Mouse (Mus musculus) kidney, adult 2 months (tissue): ENCODE results near the gene Gpc3. TPM values are rescaled to one million over a fixed set of nuclear protein-coding genes. Genes with fewer than 3 reads are reported as not detected.

Experiments used
- DNase-seq: peaks from one replicate; pipeline ENCODE4 v3.0.0; 2021
- H3K27ac ChIP-seq: fragments of 200-500 bp; 2 replicates; pipeline ENCODE4 v1.5.1; 2012; ENCODE audit warnings: low read depth, low read length, control low read depth, inconsistent platforms; ENCODE audit not compliant: insufficient read depth
- H3K27me3 ChIP-seq: fragments of 200-500 bp; replicated peaks from 2 replicates; pipeline ENCODE4 v1.6.1; 2012; ENCODE audit warnings: mild to moderate bottlenecking, moderate library complexity, low read length, inconsistent platforms; ENCODE audit not compliant: control insufficient read depth, insufficient read depth
- H3K36me3 ChIP-seq: fragments of 200-500 bp; 2 replicates; pipeline ENCODE4 v1.6.1; 2012; ENCODE audit warnings: mild to moderate bottlenecking, moderate library complexity, low read length, inconsistent platforms; ENCODE audit not compliant: control insufficient read depth, insufficient read depth
- H3K4me1 ChIP-seq: fragments of 200-500 bp; 2 replicates; pipeline ENCODE4 v1.6.1; 2011; ENCODE audit warnings: low read length; ENCODE audit not compliant: control insufficient read depth, insufficient read depth
- H3K4me3 ChIP-seq: fragments of 200-500 bp; 2 replicates; pipeline ENCODE4 v1.5.1; 2011; ENCODE audit warnings: mild to moderate bottlenecking, low read depth, low read length, control low read depth; ENCODE audit not compliant: insufficient read depth
- CTCF ChIP-seq: fragments of 200-500 bp; conservative IDR thresholded peaks from 2 replicates; pipeline ENCODE4 v1.5.1; 2011; ENCODE audit warnings: low read depth, mild to moderate bottlenecking, control low read depth, low read length, moderate library complexity, mixed read lengths; ENCODE audit not compliant: insufficient read depth, insufficient read length
- POLR2A ChIP-seq: fragments of 200-500 bp; IDR thresholded peaks from one replicate; pipeline ENCODE4 v1.6.1; 2011; ENCODE audit warnings: low read depth, low read length, control low read depth
- WGBS: fragments of 180-500 bp; shearing (Covaris S2); methylation state at CpG from one replicate; pipeline ENCODE4 v1.1.7; 2018; 5-methylcytosine and 5-hydroxymethylcytosine counted together
- polyA plus RNA-seq: library from polyadenylated mRNA; depleted of rRNA; stranded (reverse); fragments of >200 nt; gene quantifications from 2 replicates; pipeline ENCODE4 v1.2.3, GENCODE M21; 2012

Gene Gpc3
- polyA plus RNA-seq, 1 experiment, result 27.2 TPM

DNA sequence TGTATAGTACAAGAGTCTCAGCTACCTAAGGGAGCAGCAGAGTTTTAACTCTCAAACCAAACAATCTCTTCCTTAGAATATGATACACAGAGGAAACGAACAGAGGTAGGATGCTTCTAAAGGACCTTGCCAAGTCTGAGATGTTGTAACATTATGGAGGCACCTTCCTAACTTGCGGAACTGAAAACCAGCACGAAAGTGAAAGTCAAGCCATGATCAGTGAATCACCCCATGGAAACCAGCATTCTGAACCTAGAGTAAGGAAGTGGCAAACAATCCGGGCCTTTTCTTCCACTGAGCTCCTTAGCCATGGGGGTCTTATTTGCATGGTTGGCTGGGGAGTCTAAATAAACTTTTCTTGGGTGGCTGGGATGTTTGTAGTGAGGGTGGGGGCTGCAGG lies 53.8 kb downstream of the Gpc3 start:
- Histone ChIP-seq H3K36me3 (no peaks in the 10 kb centered on the region), H3K27me3 (no peaks in the 10 kb centered on the region), H3K4me3 (no peak overlapping the region), H3K27ac (no peak overlapping the region), H3K4me1 (no peaks in the 10 kb centered on the region)
- TF ChIP-seq CTCF (no peak), POLR2A (no peak)
- WGBS, result 88% methylated on average over 4 of the region's 4 CpGs
- DNase-seq, result no peak

DNA sequence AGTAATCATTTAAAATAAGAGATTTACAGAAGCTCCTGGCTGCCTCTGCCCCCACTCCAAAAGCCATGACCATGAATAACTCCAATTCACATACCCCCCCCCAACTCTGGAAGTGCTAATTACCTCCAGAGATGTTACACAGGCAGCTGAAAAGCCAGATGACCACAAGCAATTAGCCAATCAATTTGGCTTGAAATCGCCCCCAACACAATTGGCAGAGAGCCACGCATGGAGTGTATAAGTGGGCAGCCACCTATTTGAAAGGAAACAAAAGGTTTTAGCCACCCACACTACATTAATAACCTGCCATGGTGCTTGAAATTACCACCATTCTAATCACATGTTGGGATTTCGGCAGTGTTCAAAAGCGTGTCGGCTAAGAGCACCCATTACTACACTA lies 55.2 kb downstream of the Gpc3 start:
- H3K4me3 ChIP-seq, result no peak overlapping the region
- no peaks in the 10 kb centered on the region for H3K36me3 ChIP-seq
- 79% methylated on average over 5 of the region's 5 CpGs for WGBS
- no peak overlapping the region for H3K27ac ChIP-seq
- no peak for DNase-seq
- TF ChIP-seq POLR2A (no peak), CTCF (no peak)
- no peaks in the 10 kb centered on the region for H3K4me1 ChIP-seq
- no peaks in the 10 kb centered on the region for H3K27me3 ChIP-seq

DNA sequence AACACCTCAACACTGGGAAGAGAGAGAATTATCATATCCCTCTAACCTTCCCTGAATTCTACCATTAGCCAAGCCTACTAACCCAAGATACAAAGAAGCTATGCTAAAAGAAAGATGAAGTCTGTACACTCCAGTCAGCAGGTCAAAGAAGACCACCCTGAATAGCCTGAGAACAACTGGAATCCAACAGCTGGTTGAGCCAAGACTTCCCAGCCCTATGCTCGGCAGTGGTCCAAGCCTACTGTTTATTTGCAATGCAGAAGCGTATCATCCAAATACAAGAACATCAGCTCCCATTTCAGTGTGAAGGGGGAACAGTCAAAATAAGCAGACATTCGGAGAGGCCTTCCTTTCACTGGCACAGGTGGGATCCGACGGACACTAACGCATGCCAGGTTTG lies 56.3 kb downstream of the Gpc3 start:
- H3K27ac ChIP-seq, result no peak overlapping the region
- WGBS, result 82% methylated on average over 6 of the region's 6 CpGs
- H3K4me1 ChIP-seq, result no peaks in the 10 kb centered on the region
- DNase-seq, result no peak
- no peaks in the 10 kb centered on the region for H3K27me3 ChIP-seq
- H3K36me3 ChIP-seq, result no peaks in the 10 kb centered on the region
- no peak overlapping the region for H3K4me3 ChIP-seq
- TF ChIP-seq CTCF (no peak), POLR2A (no peak)

DNA sequence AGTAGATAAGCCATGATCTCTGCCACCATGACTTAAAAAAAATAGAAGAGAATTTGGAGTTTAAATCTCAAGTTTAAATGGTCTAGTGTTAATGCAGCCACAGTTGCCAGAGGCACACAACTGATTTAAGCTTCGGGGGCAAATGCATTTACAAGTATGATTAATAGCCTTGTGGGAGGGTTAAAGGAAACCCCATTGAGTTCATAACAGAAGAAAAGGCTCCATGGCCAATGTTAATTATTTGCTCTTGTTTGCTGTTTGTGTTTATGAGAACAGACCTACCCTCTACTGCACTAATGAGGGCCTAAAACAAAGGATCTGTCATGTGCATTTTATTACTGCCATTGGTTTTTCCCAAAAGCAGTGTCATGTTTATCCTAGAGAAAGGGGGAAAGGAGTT lies 62.5 kb downstream of the Gpc3 start:
- DNase-seq, result no peak
- WGBS, result 38% methylated on average over 1 of the region's 1 CpGs
- no peaks in the 10 kb centered on the region for H3K27me3 ChIP-seq
- no peak overlapping the region for H3K27ac ChIP-seq
- TF ChIP-seq CTCF (no peak), POLR2A (no peak)
- no peaks in the 10 kb centered on the region for H3K4me1 ChIP-seq
- H3K4me3 ChIP-seq, result no peak overlapping the region
- no peaks in the 10 kb centered on the region for H3K36me3 ChIP-seq

DNA sequence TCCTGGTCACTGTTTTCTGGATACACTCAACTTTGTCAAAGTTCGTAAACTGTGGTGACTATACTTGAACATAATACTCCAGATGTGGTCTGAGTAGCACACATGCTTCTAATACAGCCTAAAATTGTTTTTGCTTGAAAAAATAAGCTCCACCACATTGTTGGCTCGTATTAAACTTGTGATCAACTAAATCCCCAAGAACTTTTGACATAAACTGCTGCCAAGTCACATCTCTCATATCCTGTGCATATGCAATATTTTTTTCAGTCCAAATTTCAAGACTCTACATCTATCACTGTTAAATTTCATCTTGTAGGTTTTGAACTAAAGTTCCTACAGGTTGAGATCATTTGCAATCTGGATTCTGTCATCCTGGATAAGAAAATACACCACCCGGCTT lies 69.1 kb downstream of the Gpc3 start:
- Histone ChIP-seq H3K4me3 (no peak overlapping the region), H3K27ac (no peak overlapping the region), H3K4me1 (no peaks in the 10 kb centered on the region), H3K27me3 (no peaks in the 10 kb centered on the region), H3K36me3 (no peaks in the 10 kb centered on the region)
- no peak for TF ChIP-seq POLR2A
- no peak for TF ChIP-seq CTCF
- DNase-seq, result no peak
- WGBS, result 78% methylated on average over 3 of the region's 3 CpGs

DNA sequence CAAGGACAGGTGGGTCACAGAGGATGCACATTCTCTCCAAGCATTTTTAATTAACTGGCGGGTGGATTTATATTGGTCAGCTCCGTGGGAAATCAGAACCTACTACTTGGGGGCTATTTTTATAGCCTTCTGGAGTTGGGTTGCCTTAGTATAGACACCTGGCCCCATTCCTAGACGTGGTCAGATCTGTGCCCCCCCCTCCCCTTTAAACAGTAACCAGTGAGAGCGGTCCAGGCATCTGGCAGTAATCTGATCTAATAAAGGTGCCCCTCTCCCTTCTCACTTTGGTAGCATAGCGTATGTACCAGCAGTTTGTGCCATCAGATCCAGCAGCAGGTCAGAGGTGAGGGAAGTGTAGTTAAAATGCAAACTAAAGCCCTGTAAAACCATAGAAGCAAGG lies 76.5 kb downstream of the Gpc3 start:
- H3K4me3 ChIP-seq, result no peak overlapping the region
- H3K4me1 ChIP-seq, result no peaks in the 10 kb centered on the region; the same call in 1 of the 2 replicates
- no peak overlapping the region for H3K27ac ChIP-seq
- H3K27me3 ChIP-seq, result no peaks in the 10 kb centered on the region
- H3K36me3 ChIP-seq, result no peaks in the 10 kb centered on the region
- TF ChIP-seq POLR2A (no peak), CTCF (no peak)
- no peak for DNase-seq
- WGBS, result 41% methylated on average over 5 of the region's 5 CpGs

DNA sequence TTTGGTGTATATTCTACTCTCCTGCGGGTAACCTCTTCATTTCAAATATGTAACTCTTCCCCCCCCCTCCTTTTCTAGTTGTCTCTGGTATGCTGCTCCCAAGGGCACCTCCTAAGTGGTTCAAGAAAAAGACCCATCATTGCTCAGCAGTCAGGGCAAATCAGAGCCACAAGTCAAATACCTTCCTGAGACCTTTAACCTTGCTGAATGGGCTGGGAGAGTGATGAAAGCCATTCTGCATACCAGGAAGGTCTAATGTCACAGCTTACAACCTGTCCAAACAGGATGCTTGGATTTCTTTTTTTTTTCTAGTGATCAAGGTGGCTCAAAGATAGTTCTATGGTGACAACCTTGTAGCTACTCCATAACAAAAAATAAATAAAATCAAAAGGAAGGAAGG lies 80.0 kb downstream of the Gpc3 start:
- Histone ChIP-seq H3K4me3 (no peak overlapping the region), H3K36me3 (no peaks in the 10 kb centered on the region), H3K4me1 (no peaks in the 10 kb centered on the region; the same call in 1 of the 2 replicates), H3K27ac (no peak overlapping the region), H3K27me3 (no peaks in the 10 kb centered on the region)
- no peak for TF ChIP-seq CTCF
- no peak for TF ChIP-seq POLR2A
- 43% methylated on average over 1 of the region's 1 CpGs for WGBS
- DNase-seq, result peak; percentile 35

DNA sequence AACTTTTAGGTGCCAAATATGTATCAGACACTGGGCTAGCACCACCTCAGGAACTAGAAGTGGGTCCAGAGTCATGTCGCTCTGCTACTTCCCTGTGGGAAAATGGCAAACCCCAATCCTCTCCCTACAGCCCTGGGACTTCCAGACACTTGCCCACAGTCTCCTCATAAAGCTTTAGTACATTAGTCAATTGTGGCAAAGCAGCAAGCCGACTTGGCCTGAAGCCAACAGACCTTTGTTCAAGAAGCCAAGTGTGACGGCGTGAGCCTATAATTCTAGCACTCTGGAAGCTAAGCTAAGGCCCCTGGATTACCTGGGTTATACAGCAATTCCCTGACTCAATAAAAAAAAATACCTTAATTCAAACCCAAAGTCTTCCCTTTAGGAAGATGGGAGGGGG lies 80.7 kb downstream of the Gpc3 start:
- WGBS, result 33% methylated on average over 4 of the region's 4 CpGs
- no peak overlapping the region for H3K4me3 ChIP-seq
- no peak overlapping the region for H3K27ac ChIP-seq
- no peaks in the 10 kb centered on the region; the same call in 1 of the 2 replicates for H3K4me1 ChIP-seq
- DNase-seq, result peak; percentile 86
- H3K36me3 ChIP-seq, result no peaks in the 10 kb centered on the region
- H3K27me3 ChIP-seq, result no peaks in the 10 kb centered on the region
- TF ChIP-seq POLR2A (no peak), CTCF (no peak)
